Mouse (Mus musculus) heart, embryonic 13.5 days (tissue): ENCODE measurements around the gene Cacna1c. TPM values are rescaled to one million over a fixed set of nuclear protein-coding genes. Genes with fewer than 3 reads are reported as not detected.

ENCODE experiments used
- ATAC-seq: fragments of 200-750 bp; cut with Nextera tagmentation; 2 replicates; pipeline ENCODE4 v1.8.0; 2017; ENCODE audit warnings: moderate TSS enrichment; ENCODE audit not compliant: insufficient number of reproducible peaks, low FRiP score, low TSS enrichment; ENCODE audit errors: extremely low read depth
- H3K27ac ChIP-seq: fragments of 300-500 bp; sonication (generic); replicated peaks from 2 replicates; pipeline ENCODE4 v1.5.1; 2015; ENCODE audit warnings: moderate library complexity, mild to moderate bottlenecking, inconsistent platforms
- H3K27me3 ChIP-seq: fragments of 300-500 bp; sonication (generic); replicated peaks from 2 replicates; pipeline ENCODE4 v1.6.1; 2015; ENCODE audit warnings: mild to moderate bottlenecking, inconsistent platforms
- H3K36me3 ChIP-seq: fragments of 300-500 bp; sonication (generic); 2 replicates; pipeline ENCODE4 v1.6.1; 2015; ENCODE audit warnings: mild to moderate bottlenecking, inconsistent platforms
- H3K4me1 ChIP-seq: fragments of 300-500 bp; sonication (generic); 2 replicates; pipeline ENCODE4 v1.6.1; 2015; ENCODE audit warnings: inconsistent platforms
- H3K4me2 ChIP-seq: fragments of 300-500 bp; sonication (generic); 2 replicates; pipeline ENCODE4 v1.6.1; 2015; ENCODE audit warnings: inconsistent platforms, mild to moderate bottlenecking, moderate library complexity
- H3K4me3 ChIP-seq: fragments of 300-500 bp; sonication (generic); 2 replicates; pipeline ENCODE4 v1.5.1; 2015; ENCODE audit warnings: moderate library complexity, mild to moderate bottlenecking, inconsistent platforms
- H3K9ac ChIP-seq: fragments of 300-500 bp; sonication (generic); 2 replicates; pipeline ENCODE4 v1.6.1; 2015; ENCODE audit warnings: inconsistent platforms, mild to moderate bottlenecking, moderate library complexity
- H3K9me3 ChIP-seq: fragments of 300-500 bp; sonication (generic); 2 replicates; pipeline ENCODE4 v1.6.1; 2016; ENCODE audit warnings: inconsistent platforms
- WGBS: fragments of 180-500 bp; shearing (Covaris S2); methylation state at CpG from one replicate; pipeline ENCODE4 v1.1.7; 2015; ENCODE audit warnings: mixed read lengths; 5-methylcytosine and 5-hydroxymethylcytosine counted together
- polyA plus RNA-seq: library from polyadenylated mRNA; unstranded; fragments of >200 nt; fragmentation: Nextera tagmentation; extraction: Ambion mirVana; gene quantifications from 2 replicates; pipeline ENCODE4 v1.2.1, GENCODE M21; 2015

Cacna1c gene
- polyA plus RNA-seq, 1 experiment from 2014 or later, result 41.8 TPM

DNA sequence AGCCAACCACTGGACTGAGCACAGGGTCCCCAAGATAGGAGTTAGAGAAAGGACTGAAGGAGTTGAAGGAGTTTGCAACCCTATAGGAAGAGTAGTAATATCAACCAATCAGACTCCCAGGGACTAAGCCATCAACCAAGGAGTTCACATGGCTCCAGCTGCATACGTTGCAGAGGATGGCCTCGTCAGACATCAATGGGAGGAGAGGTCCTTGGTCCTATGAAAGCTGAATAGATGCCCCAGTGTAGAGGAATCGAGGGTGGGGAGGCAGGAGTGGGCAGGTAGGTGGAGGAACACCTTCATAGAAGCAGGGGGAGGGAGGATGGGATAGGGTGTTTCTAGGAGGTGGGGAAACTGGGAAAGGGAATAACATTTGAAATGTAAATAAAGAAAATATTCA, 8.7 kb upstream of the Cacna1c start:
- WGBS, result 45% methylated on average over 3 of the region's 3 CpGs
- no peak overlapping the region; the same call in 1 of the 2 replicates for H3K4me2 ChIP-seq
- peak overlapping the region; percentile 54 for H3K27ac ChIP-seq
- H3K27me3 ChIP-seq, result no peaks in the 10 kb centered on the region
- no peaks in the 10 kb centered on the region for H3K36me3 ChIP-seq
- H3K9me3 ChIP-seq, result no peaks in the 10 kb centered on the region
- H3K9ac ChIP-seq, result no peak overlapping the region
- no peak for ATAC-seq
- H3K4me1 ChIP-seq, result peaks cover 49% of the 10 kb centered on the region
- H3K4me3 ChIP-seq, result no peak overlapping the region

DNA sequence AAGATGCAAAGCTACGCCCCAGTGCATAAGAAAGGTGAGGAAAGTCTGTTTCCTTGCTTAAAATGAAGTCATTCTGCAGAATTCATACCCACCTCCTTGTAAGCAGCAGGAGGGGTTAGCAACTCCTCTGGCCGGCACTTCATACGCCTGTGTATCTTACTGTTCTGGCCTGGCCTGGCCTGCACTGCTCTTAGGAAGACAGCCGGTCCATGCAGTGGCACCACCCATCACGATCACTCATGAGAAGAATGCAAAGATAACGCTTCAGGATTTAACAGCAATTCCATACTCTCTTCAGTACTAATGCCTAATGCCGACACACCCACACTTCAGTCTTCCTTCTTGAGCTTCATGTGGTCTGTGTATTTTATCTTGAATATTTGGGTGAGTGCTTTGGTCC, 8.1 kb upstream of the Cacna1c start:
- Histone ChIP-seq H3K27me3 (no peaks in the 10 kb centered on the region), H3K4me2 (no peak overlapping the region; the same call in 1 of the 2 replicates), H3K9me3 (no peaks in the 10 kb centered on the region), H3K27ac (peak overlapping the region; percentile 54), H3K4me1 (peaks cover 56% of the 10 kb centered on the region), H3K4me3 (no peak overlapping the region), H3K36me3 (no peaks in the 10 kb centered on the region), H3K9ac (no peak overlapping the region)
- no peak; the same call in 1 of the 2 replicates for ATAC-seq
- 42% methylated on average over 7 of the region's 7 CpGs for WGBS

DNA sequence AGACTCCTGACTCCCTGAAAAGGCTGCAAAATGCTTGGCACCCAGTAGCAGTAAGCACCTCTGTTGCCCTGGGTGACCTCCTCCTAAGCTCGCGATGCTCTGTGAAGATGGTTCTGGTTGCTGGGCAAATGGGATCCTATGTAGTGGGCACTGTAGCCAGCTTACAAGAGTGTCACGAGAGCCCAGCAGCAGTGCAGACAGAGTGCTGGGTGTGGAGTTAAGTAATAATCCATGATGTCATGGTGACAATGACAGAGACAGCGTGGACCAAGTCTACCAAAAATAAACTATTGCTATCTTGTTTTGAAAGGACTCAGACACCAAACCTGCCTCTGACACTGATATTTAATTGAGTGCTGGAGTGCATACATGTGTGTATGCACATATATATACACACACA, 5.4 kb upstream of the Cacna1c start:
- Histone ChIP-seq H3K27me3 (no peaks in the 10 kb centered on the region), H3K9ac (peak overlapping the region; percentile 42; the same call in 1 of the 2 replicates), H3K9me3 (no peaks in the 10 kb centered on the region), H3K36me3 (no peaks in the 10 kb centered on the region), H3K4me3 (no peak overlapping the region), H3K4me2 (no peak overlapping the region), H3K4me1 (peaks cover 83% of the 10 kb centered on the region), H3K27ac (peak overlapping the region; percentile 66)
- 57% methylated on average over 4 of the region's 4 CpGs for WGBS
- ATAC-seq, result 0 out of 2 replicates have a peak, but pooled peaks have one; percentile 11

DNA sequence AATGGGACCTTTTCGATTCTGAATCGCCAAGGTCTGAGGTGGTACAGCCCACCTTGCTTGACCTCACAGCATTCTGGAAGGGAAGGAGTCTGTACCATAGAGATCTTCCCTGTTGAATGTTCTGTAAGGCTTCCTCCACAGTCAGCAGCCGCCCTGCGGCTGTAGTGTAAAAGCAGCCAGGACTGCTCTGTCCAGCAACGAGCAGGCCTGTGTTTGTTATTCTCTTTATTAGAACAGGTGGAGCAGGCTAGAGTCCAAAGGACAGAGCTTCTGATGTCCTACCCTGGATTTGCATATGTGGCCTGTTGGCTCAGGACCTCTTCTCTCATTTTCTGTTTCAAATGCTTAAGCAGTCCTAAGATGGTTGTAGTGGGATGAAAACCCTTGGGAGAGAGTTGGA, 4.1 kb upstream of the Cacna1c start:
- no peak overlapping the region for H3K4me2 ChIP-seq
- peak overlapping the region; percentile 58; the same call in 1 of the 2 replicates for H3K9ac ChIP-seq
- H3K27ac ChIP-seq, result peak overlapping the region; percentile 66
- WGBS, result 45% methylated on average over 5 of the region's 5 CpGs
- no peak overlapping the region for H3K4me3 ChIP-seq
- no peaks in the 10 kb centered on the region for H3K36me3 ChIP-seq
- peaks cover 88% of the 10 kb centered on the region for H3K4me1 ChIP-seq
- no peaks in the 10 kb centered on the region for H3K27me3 ChIP-seq
- ATAC-seq, result no peak
- H3K9me3 ChIP-seq, result no peaks in the 10 kb centered on the region

DNA sequence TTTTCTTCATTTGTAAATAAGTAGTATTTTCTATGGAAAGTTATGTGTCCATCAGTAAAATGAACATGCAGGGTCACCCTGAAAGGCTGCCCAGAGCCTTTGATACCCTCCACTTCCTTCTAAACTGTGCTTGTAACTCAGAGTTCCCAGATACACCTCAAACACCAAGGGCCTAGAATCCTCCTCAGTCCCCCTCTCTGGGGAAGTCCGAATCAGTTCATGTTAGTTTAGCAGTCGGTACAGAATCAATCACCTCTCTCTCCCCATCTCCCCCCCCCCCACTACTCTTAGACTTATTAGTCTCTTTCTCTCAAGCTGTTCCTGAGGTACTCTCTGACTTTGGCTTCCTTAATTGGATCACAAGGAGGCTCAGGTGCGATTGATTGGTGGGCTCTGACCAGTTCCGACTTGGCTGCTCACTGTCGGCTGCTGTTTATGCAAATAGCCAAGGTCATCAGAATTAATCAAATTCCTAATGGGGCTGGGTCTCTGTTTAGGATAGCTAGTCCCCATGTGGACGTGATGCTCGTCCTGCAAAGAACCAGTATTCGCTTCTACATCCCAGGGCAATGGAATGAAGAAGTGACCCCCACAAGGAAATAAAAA, 3.2 kb upstream of the Cacna1c start:
- no peaks in the 10 kb centered on the region for H3K9me3 ChIP-seq
- no peak for ATAC-seq
- H3K4me3 ChIP-seq, result no peak overlapping the region
- no peak overlapping the region for H3K4me2 ChIP-seq
- no peaks in the 10 kb centered on the region for H3K36me3 ChIP-seq
- peaks cover 82% of the 10 kb centered on the region for H3K4me1 ChIP-seq
- no peaks in the 10 kb centered on the region for H3K27me3 ChIP-seq
- 48% methylated on average over 8 of the region's 8 CpGs for WGBS
- H3K9ac ChIP-seq, result 0 out of 2 replicates have a peak overlapping the region, but pooled peaks have one; percentile 28
- H3K27ac ChIP-seq, result peak overlapping the region; percentile 66; the same call in 1 of the 2 replicates

DNA sequence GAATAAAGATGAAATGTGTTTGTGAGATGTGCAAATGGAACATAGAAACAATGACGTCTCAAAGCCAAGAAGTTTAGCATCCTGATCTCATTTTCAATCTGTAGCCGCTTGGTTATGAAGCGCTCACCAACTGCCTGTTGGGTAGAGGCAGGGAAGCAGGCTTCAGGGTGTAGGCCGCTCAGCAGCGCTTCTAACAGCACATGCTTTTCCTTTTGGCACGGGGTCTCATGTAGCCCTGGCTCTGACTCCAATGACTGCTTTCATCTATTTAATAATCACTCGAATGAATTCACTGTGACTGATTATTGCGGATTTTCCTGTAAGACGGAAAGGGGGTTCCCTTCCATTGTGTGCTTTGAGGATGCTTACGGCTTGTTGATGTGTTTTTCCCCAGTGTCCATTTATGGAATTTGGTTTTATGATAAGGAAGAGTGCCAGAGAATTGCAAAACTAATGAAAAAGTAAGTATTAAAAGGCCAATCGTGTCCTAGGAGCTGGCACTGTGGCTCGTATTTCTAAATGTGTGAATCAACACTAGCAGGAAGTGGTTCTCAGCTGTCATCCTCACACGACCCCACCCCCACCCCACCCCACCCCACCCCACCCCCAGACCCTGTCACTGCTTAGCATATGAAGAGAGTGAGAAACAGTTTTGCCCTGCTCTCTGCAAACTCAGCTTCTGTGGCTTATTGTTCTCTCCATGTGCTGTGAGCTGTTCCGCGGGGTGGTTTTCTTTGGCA, 2.5 kb upstream of the Cacna1c start:
- WGBS, result 52% methylated on average over 15 of the region's 15 CpGs
- no peak for ATAC-seq
- peak overlapping the region; percentile 66; the same call in 1 of the 2 replicates for H3K27ac ChIP-seq

DNA sequence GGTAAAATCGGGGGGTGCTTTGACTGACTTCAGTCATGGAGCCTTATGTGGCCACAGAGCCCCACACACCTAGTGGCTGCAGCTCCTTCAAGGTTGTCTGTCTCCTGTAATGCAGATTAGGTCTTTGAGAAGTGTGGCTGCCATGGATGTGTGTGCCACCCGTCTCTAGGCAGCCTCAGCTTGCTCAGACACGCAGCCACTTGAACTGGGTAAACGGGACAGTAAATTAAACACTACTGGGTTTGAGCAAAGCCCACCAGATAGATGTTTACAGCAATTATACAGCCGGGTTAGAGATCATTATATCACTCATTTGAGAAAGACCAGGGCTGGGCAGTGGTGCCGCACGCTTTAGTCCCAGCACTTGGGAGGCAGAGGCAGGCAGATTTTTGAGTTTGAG, 1.6 kb downstream of the Cacna1c start:
- Histone ChIP-seq H3K27me3 (0 out of 2 replicates have a peak, but pooled peaks cover 7% of the 10 kb centered on the region), H3K4me3 (peak overlapping the region; percentile 67), H3K27ac (peak overlapping the region; percentile 99), H3K9ac (peak overlapping the region; percentile 93), H3K9me3 (no peaks in the 10 kb centered on the region), H3K4me2 (peak overlapping the region; percentile 73), H3K4me1 (peaks cover 89% of the 10 kb centered on the region), H3K36me3 (peaks cover 36% of the 10 kb centered on the region)
- WGBS, result 42% methylated on average over 7 of the region's 7 CpGs
- ATAC-seq, result no peak

More for the DNA sequence above, 2.5 kb upstream of the Cacna1c start:
- H3K4me1 ChIP-seq, result peaks cover 82% of the 10 kb centered on the region
- H3K9ac ChIP-seq, result 0 out of 2 replicates have a peak overlapping the region, but pooled peaks have one; percentile 28
- H3K4me2 ChIP-seq, result no peak overlapping the region
- H3K27me3 ChIP-seq, result no peaks in the 10 kb centered on the region
- no peaks in the 10 kb centered on the region for H3K36me3 ChIP-seq
- no peaks in the 10 kb centered on the region for H3K9me3 ChIP-seq
- H3K4me3 ChIP-seq, result no peak overlapping the region

DNA sequence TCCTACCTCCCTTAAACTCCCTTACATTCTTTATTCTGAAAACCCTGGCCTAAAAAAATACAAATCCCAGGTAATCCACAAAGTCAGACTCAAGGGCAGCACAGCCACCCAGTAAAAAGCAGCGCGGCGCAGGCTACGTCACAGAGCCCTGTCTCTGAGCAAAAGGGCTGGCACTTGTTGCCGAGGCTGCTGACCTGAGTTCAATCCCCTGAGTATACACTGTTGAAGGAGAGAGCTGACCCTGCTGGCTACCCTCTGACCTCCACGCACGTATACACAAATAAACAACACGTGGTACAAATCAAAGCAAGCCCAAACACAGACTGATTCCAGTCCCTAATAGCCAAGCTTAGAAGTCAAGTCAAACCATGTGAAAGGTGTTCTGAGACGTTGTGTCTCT, 2.1 kb downstream of the Cacna1c start:
- WGBS, result 36% methylated on average over 9 of the region's 9 CpGs
- H3K27me3 ChIP-seq, result 0 out of 2 replicates have a peak, but pooled peaks cover 7% of the 10 kb centered on the region
- peaks cover 40% of the 10 kb centered on the region for H3K36me3 ChIP-seq
- H3K9me3 ChIP-seq, result no peaks in the 10 kb centered on the region
- peak overlapping the region; percentile 73 for H3K4me2 ChIP-seq
- H3K4me3 ChIP-seq, result peak overlapping the region; percentile 67
- no peak for ATAC-seq
- peak overlapping the region; percentile 99 for H3K27ac ChIP-seq
- H3K4me1 ChIP-seq, result peaks cover 89% of the 10 kb centered on the region
- peak overlapping the region; percentile 93 for H3K9ac ChIP-seq

DNA sequence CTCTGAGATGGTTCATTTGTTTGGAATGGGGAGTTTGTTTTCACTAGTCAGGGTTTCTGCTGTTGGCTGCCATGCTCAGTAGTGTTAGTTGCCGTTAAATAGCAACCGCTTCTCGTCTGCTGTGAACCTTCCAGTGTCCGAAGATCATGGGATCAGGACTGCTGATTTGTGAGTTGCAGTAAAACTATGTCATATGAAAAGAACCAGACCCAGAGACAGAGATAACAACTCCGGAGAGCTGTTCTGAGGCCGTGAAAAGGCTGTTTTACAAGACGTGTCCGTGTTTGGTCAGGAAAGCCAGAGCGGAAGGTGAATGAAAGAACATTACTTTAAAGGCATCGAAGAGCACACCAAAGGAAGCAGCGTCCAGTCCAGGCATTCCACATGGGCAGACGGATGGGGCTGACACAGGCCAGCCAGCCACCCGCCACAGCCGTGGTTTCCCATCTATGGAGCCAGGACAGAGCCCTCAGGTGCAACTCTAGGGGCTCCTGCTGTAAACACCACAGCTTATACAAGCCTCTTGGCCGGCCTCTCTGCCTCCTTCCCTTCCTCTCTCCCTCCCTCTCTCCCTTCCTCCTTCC, 2.6 kb downstream of the Cacna1c start:
- ATAC-seq, result peak; percentile 33; the same call in 1 of the 2 replicates
- peak overlapping the region; percentile 93 for H3K9ac ChIP-seq

DNA sequence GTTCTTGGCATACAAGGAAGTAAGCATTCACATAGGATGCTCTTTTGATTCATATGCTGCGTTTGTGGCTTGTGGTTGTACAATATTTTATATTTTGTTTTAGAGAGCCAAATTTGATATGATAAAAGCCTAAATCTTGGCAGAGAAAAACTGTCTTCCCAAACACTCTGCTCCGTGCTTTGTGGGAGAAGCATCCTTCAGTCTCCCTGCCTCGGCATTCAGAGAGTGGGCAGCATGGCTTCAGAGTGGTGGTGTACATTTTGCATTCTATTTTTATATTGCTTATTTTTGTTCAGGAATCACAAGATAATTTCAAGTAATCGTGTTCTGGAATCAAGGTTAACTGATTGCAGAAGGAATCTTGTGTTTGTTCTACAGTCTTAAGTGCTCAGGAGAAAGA, 4.7 kb downstream of the Cacna1c start:
- peak overlapping the region; percentile 73 for H3K4me2 ChIP-seq
- no peak for ATAC-seq
- no peaks in the 10 kb centered on the region for H3K9me3 ChIP-seq
- peak overlapping the region; percentile 99 for H3K27ac ChIP-seq
- 0 out of 2 replicates have a peak, but pooled peaks cover 7% of the 10 kb centered on the region for H3K27me3 ChIP-seq
- WGBS, result 59% methylated on average over 4 of the region's 4 CpGs
- H3K9ac ChIP-seq, result peak overlapping the region; percentile 93
- peaks cover 57% of the 10 kb centered on the region for H3K36me3 ChIP-seq
- peak overlapping the region; percentile 67 for H3K4me3 ChIP-seq
- peaks cover 85% of the 10 kb centered on the region for H3K4me1 ChIP-seq

More for the DNA sequence above, 2.6 kb downstream of the Cacna1c start:
- Histone ChIP-seq H3K27ac (peak overlapping the region; percentile 99), H3K9me3 (no peaks in the 10 kb centered on the region), H3K4me2 (peak overlapping the region; percentile 73), H3K27me3 (0 out of 2 replicates have a peak, but pooled peaks cover 7% of the 10 kb centered on the region), H3K4me1 (peaks cover 88% of the 10 kb centered on the region), H3K4me3 (peak overlapping the region; percentile 67), H3K36me3 (peaks cover 44% of the 10 kb centered on the region)
- 17% methylated on average over 15 of the region's 15 CpGs for WGBS

DNA sequence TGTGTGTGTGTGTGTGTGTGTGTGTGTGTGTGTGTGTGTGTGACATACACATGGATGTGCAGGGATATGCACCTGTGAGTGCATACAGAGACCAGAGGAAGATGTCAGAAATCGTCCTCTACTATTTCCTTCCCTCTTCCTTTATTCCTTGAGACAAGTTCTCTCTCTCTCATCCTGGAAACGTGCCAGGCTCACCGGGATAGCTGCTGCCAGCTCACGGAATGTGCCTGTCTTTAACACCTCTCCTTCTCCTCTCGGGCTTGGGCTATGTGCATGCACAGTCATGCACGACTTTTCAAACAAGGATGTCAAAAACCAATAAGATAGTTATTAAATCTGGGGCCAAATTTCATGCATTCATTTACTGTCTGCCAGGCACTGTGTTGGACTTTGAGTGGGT, 8.6 kb downstream of the Cacna1c start:
- Histone ChIP-seq H3K27me3 (0 out of 2 replicates have a peak, but pooled peaks cover 7% of the 10 kb centered on the region), H3K27ac (peak overlapping the region; percentile 61), H3K4me1 (peaks cover 87% of the 10 kb centered on the region), H3K9ac (peak overlapping the region; percentile 10; the same call in 1 of the 2 replicates), H3K4me3 (no peak overlapping the region), H3K4me2 (peak overlapping the region; percentile 16; the same call in 1 of the 2 replicates), H3K9me3 (no peaks in the 10 kb centered on the region), H3K36me3 (peaks cover 76% of the 10 kb centered on the region)
- ATAC-seq, result no peak
- 23% methylated on average over 6 of the region's 6 CpGs for WGBS
